In the genomic region with DNA sequence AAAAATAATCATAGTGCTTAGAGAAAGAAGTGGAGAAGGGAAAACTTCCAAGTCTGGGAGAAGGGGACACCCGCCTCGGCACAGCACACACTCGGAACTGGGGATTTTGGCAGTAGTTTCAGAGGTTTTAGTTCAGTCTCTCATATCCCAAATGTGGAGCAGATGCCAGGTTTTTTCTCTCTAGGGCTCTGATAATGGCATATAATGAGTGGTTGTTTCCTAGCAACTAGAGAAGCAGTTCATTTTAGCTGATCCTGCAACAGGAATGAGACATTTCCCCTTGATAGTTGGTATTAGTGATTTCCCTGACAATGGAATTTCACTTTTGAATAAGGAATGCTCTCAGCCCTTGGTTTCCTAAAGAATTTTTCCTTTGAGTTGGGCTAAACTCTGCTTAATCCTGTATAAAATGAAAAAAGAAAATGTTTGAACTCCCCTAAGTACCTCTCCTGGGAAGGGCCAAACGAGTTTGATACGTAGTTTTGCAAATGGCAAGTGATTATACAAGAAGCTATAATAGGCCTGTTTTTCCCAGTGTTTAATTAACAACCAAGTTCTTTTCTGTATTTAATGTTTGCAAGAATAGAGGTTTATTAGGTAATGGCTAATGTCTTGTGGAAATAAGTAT, we compare ENCODE assay signal across 9 mouse cellular contexts.
DNase-seq lines count a peak whose midpoint lies in the region; ATAC-seq and TF ChIP-seq lines count a peak whose summit lies in the region.
"Had no signal": no experiment of that assay in that cellular context is flagged by ENCODE, and none has a peak within 500 bp of the region (broad histone marks: within the 10 kb centered on the region; RNA-seq: fewer than 3 reads in every experiment).

No protein-coding gene starts in this region.

- H3K9ac ChIP-seq in heart, embryonic 15.5 days: no peak overlapping the region
- no peak overlapping the region for H3K9ac ChIP-seq in liver, postnatal 0 days (replicated peaks)

- H3K27ac ChIP-seq in heart, embryonic 15.5 days: no peak overlapping the region
- H3K27ac ChIP-seq in liver, postnatal 0 days (ENCODE audit: low read depth): no peak overlapping the region

- TF ChIP-seq EP300 in liver, postnatal 0 days (IDR thresholded peaks at IDR 0.05; ENCODE audit: low read depth): no peak

- H3K27me3 ChIP-seq in heart, embryonic 15.5 days: no peaks in the 10 kb centered on the region
- H3K27me3 ChIP-seq in liver, postnatal 0 days (ENCODE audit: insufficient read depth, low read length): no peaks in the 10 kb centered on the region

- H3K4me1 ChIP-seq in heart, embryonic 15.5 days (replicated peaks): peaks cover 11% of the 10 kb centered on the region
- no peaks in the 10 kb centered on the region for H3K4me1 ChIP-seq in liver, postnatal 0 days (ENCODE audit: insufficient read depth)

- H3K4me3 ChIP-seq in heart, embryonic 15.5 days: no peak overlapping the region
- H3K4me3 ChIP-seq in liver, postnatal 0 days (ENCODE audit: low read depth, low read length): no peak overlapping the region

- ATAC-seq in heart, embryonic 15.5 days (replicated peaks; ENCODE audit: insufficient number of reproducible peaks, insufficient read depth, low FRiP score, low read depth): no peak
- ATAC-seq in liver, postnatal 0 days: no peak

- no peaks in the 10 kb centered on the region for H3K36me3 ChIP-seq in heart, embryonic 15.5 days
- no peaks in the 10 kb centered on the region for H3K36me3 ChIP-seq in liver, postnatal 0 days (replicated peaks; ENCODE audit: insufficient read depth, low read length)

- H3K4me2 ChIP-seq in heart, embryonic 15.5 days: 0 out of 2 replicates have a peak overlapping the region, but pooled peaks have one; percentile 13
- H3K4me2 ChIP-seq in liver, postnatal 0 days (ENCODE audit: low read depth, low read length): no peak overlapping the region

- WGBS in heart, embryonic 15.5 days: 66% methylated on average over 5 of the region's 5 CpGs
- 72% methylated on average over 5 of the region's 5 CpGs for WGBS in liver, postnatal 0 days (ENCODE audit: insufficient replicate concordance)

- H3K9me3 ChIP-seq in heart, embryonic 15.5 days (replicated peaks): no peaks in the 10 kb centered on the region
- H3K9me3 ChIP-seq in liver, postnatal 0 days (ENCODE audit: low read length): no peaks in the 10 kb centered on the region

- DNase-seq in heart, adult 11 months: no peak
- peak; percentile 40 to 50 for DNase-seq in right cerebral cortex, postnatal 10 days (ENCODE audit: low spot score in 2 of 2)
- no peak for DNase-seq in right cerebral cortex, postnatal 14 days
- peak; percentile 32 to 36 for DNase-seq in layer of hippocampus, postnatal 36 days
- no peak for DNase-seq in urinary bladder, adult 18-20 months (ENCODE audit: low spot score in 2 of 2)
- DNase-seq in cerebellum, adult 11 months: no peak
- DNase-seq in liver, postnatal 0 days: no peak
- DNase-seq: kidney, postnatal 4 days had no signal

- no peak for TF ChIP-seq CTCF in liver, postnatal 0 days (IDR thresholded peaks at IDR 0.05; ENCODE audit: low read depth)

Comparison
In these comparisons a context has a peak if more than half of its experiments do, and no peak if none do; other contexts are left out.
1. DNase-seq: peak in right cerebral cortex, postnatal 10 days (2 of 2) and layer of hippocampus, postnatal 36 days (2 of 2); none in heart, adult 11 months (single experiment), right cerebral cortex, postnatal 14 days (single experiment), urinary bladder, adult 18-20 months (0 of 2), cerebellum, adult 11 months (single experiment) and liver, postnatal 0 days (single experiment).